Mouse (Mus musculus): ENCODE data around the gene Spink8. TPM values are rescaled to one million over a fixed set of nuclear protein-coding genes. Genes with fewer than 3 reads are reported as not detected.
"Not testable (repeated sequence)": the region's sequence is repeated elsewhere in the genome, so short reads cannot be mapped to it uniquely, and the experiment has no call there.

Spink8 gene
- not detected in 2 replicates for polyA plus RNA-seq (2016; fragmentation: Nextera tagmentation; extraction: Ambion mirVana)

DNA sequence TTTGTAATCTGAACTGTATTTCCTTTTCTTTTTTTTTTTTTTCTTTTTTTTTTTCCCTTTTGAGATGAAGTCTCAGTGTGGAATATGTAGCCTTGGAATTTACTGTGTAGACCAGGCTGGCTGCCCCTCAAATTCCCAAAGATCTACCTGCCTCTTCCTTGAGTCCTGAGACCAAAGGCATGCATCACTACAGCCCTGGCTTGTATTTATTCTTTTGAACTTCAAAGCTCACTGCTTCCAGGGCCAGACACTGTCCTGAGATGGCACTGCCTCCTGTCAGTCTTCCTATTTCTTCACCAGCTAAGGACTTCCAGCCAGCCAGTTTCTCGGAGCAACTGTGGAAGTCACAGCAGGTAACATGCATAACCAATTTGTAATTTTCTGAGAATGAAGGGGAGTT, at the start of gene Spink8:
Gene Spink8 (plus strand): TSS at position 301 of the 400 bp plus-strand sequence.
- Histone ChIP-seq H3K27me3 (0 out of 2 replicates have a peak, but pooled peaks cover 5% of the 10 kb centered on the region), H3K9me3 (no peaks in the 10 kb centered on the region), H3K4me2 (no peak within 1 kb of the TSS), H3K4me3 (replicated peaks) (no peak within 1 kb of the TSS), H3K27ac (no peak within 1 kb of the TSS), H3K4me1 (peaks cover 5% of the 10 kb centered on the region; the same call in 1 of the 2 replicates), H3K36me3 (replicated peaks) (no peaks in the 10 kb centered on the region), H3K9ac (no peak within 1 kb of the TSS)
- ATAC-seq (ENCODE audit: low FRiP score): no peak
- WGBS: 62% methylated on average over 1 of the region's 1 CpGs

DNA sequence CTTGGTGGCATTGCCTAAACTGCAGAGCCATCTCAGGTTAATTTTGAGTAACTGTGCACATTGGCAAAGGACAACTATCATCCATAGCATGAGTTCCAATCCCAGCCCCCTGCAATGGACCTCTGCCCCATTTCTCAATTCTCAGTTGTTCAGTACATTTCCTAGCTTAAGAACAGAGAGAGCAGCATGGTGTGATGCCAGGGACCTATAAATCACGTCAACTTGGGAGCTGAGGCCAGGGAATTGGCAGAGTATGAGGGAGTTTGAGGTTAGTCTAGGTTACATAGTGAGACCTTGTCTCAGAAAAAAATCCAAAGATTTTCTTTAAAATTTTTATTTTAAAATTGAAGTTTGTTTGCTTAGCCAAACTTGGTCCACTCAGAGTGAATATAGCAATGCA, 45.2 kb upstream of the Spink8 start:
- not testable (repeated sequence) for ATAC-seq (ENCODE audit: low FRiP score)

DNA sequence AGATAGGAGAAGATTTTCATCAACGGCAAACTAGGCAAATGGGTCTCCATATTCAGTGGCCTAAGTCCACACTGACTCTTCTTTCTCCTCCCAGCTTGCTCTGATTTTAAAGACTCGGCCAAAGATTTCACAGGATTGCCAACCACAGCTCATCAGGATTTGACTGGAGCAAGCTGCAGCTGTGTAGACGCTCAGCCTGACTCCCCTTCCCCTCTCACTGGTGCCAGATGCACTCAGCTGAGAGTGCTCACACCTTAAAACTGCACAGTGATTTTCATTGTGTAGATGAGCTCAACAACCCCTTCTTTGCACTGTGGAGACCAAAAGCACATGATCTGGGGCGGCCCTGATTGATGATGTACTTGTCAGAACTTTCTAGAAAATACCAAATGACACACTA, 21.5 kb upstream of the Spink8 start, which contains the start of gene Fbxw27:
Gene Fbxw27 (minus strand): TSS at position 101 of the 400 bp plus-strand sequence.
- not testable (repeated sequence) for H3K4me3 ChIP-seq (replicated peaks); H3K27ac ChIP-seq; H3K27me3 ChIP-seq; H3K36me3 ChIP-seq (replicated peaks); H3K4me2 ChIP-seq; H3K4me1 ChIP-seq; H3K9ac ChIP-seq; H3K9me3 ChIP-seq; ATAC-seq (ENCODE audit: low FRiP score)
- WGBS: 84% methylated on average over 4 of the region's 4 CpGs

More for the DNA sequence above, 45.2 kb upstream of the Spink8 start:
- H3K4me2 ChIP-seq; H3K4me1 ChIP-seq; H3K27ac ChIP-seq; H3K9me3 ChIP-seq; H3K27me3 ChIP-seq; H3K36me3 ChIP-seq (replicated peaks); H3K4me3 ChIP-seq (replicated peaks); H3K9ac ChIP-seq: not testable (repeated sequence)
- WGBS: 71% methylated on average over 1 of the region's 1 CpGs

DNA sequence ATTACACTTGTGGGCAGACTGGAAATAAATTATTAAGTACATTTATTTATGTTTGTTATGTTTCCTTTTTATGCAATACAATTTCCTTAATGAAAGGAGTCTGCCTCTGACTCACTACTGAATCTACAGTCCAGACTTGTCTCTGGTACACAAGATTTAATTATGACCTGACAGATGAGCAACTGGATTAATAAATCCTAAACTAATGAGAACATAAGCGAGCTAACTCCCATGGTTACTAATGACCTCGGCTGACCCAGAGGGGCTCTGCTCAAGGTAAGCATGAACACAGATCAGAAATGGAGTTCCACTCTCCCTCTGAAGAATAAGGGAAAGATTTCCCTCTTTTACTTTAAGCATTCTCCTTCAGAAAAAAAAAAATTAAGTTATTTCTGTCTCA, 16.9 kb upstream of the Spink8 start:
- Histone ChIP-seq H3K27me3 (no peaks in the 10 kb centered on the region), H3K9ac (no peak overlapping the region), H3K36me3 (replicated peaks) (no peaks in the 10 kb centered on the region), H3K4me3 (replicated peaks) (no peak overlapping the region), H3K4me2 (no peak overlapping the region), H3K27ac (no peak overlapping the region), H3K9me3 (no peaks in the 10 kb centered on the region), H3K4me1 (no peaks in the 10 kb centered on the region)
- 77% methylated on average over 2 of the region's 2 CpGs for WGBS
- no peak for ATAC-seq (ENCODE audit: low FRiP score)

DNA sequence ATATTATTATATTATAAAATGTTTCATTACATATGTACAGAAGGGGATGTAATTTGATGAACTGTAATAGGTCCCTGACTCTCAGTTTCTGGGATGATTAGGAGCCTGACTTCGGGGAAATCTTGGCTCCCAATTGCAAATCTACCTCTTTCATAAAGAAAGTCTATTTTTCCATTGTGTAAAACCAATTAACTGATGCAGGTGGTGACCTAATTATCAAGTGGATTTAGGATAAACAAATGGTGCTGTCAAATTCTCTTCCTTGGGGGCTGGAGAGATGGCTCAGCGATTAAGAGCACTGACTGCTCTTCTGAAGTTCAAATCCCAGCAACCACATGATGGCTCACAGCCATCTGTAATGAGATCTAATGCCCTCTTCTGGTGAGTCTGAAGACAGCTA, 16.3 kb upstream of the Spink8 start:
- no peak overlapping the region for H3K9ac ChIP-seq
- H3K9me3 ChIP-seq: no peaks in the 10 kb centered on the region
- WGBS: 58% methylated on average over 2 of the region's 2 CpGs
- no peaks in the 10 kb centered on the region for H3K4me1 ChIP-seq
- H3K27ac ChIP-seq: no peak overlapping the region
- no peak overlapping the region for H3K4me2 ChIP-seq
- H3K4me3 ChIP-seq (replicated peaks): no peak overlapping the region
- no peaks in the 10 kb centered on the region for H3K36me3 ChIP-seq (replicated peaks)
- no peak for ATAC-seq (ENCODE audit: low FRiP score)
- no peaks in the 10 kb centered on the region for H3K27me3 ChIP-seq

DNA sequence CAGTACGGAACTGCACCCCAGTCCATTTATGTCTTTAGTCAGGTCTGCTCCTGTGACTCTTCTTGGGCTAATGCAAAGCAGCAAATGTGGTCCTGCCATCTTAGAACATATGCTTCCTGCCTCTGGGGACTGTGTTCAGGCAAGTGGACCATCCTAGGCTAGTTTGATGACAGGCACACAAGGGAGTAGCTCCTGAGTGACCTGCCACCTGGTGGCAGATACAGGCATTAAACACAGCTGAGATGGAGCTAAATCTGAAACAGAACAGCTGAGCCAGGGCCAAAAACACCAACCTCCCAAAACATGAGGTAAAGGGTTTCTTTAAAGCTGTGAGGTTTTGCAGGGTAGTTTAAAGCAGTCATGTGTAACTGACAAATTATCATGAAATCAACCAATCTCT, 14.0 kb upstream of the Spink8 start:
- Histone ChIP-seq H3K4me3 (replicated peaks) (no peak overlapping the region), H3K27ac (no peak overlapping the region), H3K4me2 (no peak overlapping the region), H3K27me3 (no peaks in the 10 kb centered on the region), H3K9ac (no peak overlapping the region), H3K9me3 (no peaks in the 10 kb centered on the region), H3K36me3 (replicated peaks) (no peaks in the 10 kb centered on the region), H3K4me1 (no peaks in the 10 kb centered on the region)
- no peak for ATAC-seq (ENCODE audit: low FRiP score)
- 100% methylated on average over 1 of the region's 1 CpGs for WGBS

DNA sequence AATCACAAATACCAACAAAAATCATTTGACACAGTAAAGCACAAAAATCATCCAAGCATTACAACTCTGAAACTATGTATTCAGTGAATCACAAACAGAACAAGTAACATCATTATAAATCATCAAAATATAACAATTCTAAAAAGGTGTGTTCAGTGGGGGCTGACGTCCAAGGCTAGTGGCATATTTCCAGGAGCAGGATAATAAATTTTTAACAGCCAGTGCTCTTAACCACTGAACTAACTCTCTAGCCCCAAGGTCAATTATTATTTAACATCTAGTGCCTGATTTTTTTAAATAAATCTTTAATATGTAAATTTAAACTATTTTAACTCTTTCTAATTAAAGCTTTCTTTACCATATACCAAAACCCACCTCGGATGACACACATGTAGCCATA, 6.5 kb upstream of the Spink8 start:
- not testable (repeated sequence) for H3K9me3 ChIP-seq; H3K27ac ChIP-seq; H3K4me1 ChIP-seq; H3K36me3 ChIP-seq (replicated peaks); H3K4me3 ChIP-seq (replicated peaks); H3K9ac ChIP-seq; ATAC-seq (ENCODE audit: low FRiP score); H3K27me3 ChIP-seq; H3K4me2 ChIP-seq
- WGBS: 97% methylated on average over 2 of the region's 2 CpGs

DNA sequence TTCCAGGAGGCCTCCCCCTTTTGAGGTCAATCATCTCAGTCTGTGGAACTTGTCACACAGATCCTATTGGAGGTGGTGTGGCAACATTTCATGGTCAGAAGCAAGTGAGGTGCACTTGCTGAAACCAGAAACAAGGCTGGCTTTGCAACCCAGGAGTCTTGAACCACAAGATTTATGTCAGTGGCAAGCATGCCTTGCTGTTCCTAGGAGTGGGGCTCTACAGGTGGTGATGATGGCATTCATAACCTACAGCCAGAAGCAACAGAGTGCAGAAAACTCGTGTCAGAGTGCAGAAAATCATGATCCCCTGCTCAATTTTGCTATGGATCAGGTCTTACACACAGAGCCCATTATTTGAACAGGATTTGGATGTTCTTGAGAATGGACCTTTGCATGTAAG, 5.8 kb upstream of the Spink8 start:
- ATAC-seq (ENCODE audit: low FRiP score): no peak
- Histone ChIP-seq H3K27ac (no peak overlapping the region), H3K9ac (no peak overlapping the region)

DNA sequence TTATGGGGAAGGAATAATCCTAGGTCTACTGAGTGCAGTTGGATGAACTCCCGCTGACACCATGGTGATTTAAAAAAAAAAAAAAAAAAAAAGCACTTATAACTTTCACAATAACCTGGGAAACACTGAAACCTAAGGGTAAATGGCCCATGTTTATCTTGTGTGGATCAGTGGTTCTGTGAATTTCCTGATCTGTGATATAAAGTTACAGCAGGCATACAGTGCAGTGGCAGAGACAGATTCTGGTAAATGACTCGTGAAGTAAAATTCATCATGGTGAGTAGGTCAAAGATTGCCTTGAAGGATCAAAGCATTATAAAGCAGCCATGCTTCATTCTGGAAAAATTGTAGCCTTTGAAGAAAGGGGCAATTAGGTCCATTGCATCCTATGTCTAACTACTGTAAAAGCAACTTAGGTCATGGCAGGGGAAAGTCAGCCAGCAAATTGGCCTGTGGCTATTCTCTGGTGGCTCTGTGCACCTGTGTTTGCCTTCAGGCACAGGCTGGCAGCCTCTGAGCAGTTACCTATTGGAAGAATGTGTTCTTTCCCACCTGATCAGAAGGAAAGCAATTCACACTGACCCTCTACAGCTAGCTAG, 5.3 kb upstream of the Spink8 start:
- no peak overlapping the region for H3K4me3 ChIP-seq (replicated peaks)
- no peak overlapping the region for H3K27ac ChIP-seq
- ATAC-seq (ENCODE audit: low FRiP score): no peak
- 78% methylated on average over 2 of the region's 2 CpGs for WGBS
- H3K9me3 ChIP-seq: no peaks in the 10 kb centered on the region
- H3K4me2 ChIP-seq: no peak overlapping the region
- no peaks in the 10 kb centered on the region for H3K36me3 ChIP-seq (replicated peaks)
- H3K9ac ChIP-seq: no peak overlapping the region
- H3K27me3 ChIP-seq: no peaks in the 10 kb centered on the region
- H3K4me1 ChIP-seq: no peaks in the 10 kb centered on the region

More for the DNA sequence above, 5.8 kb upstream of the Spink8 start:
- Histone ChIP-seq H3K4me2 (no peak overlapping the region), H3K9me3 (no peaks in the 10 kb centered on the region), H3K4me3 (replicated peaks) (no peak overlapping the region), H3K27me3 (no peaks in the 10 kb centered on the region), H3K36me3 (replicated peaks) (no peaks in the 10 kb centered on the region), H3K4me1 (no peaks in the 10 kb centered on the region)
- 28% methylated on average over 1 of the region's 1 CpGs for WGBS

DNA sequence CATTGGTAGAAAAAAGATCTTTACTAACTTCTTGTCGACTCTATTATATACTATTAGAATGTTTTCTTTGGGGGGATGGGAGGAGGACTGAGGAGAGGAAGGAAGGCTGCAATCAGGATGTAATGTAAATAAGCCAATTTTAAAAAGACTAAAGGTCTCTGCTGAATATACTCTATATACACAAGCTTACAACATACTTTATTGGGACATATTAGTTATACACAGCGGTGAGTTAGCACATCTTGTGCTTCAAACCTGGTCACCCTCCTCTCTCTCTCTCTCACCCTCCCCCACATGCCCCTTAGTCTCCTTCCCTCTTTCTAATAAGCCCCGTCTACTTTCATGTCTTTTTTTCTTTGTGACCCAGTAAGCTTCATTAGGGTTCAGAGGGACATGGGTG, 4.2 kb upstream of the Spink8 start:
- no peak overlapping the region for H3K4me2 ChIP-seq
- no peak overlapping the region for H3K4me3 ChIP-seq (replicated peaks)
- H3K9ac ChIP-seq: no peak overlapping the region
- ATAC-seq (ENCODE audit: low FRiP score): no peak
- H3K4me1 ChIP-seq: no peaks in the 10 kb centered on the region
- no peak overlapping the region for H3K27ac ChIP-seq
- H3K9me3 ChIP-seq: no peaks in the 10 kb centered on the region
- WGBS: 64% methylated on average over 3 of the region's 3 CpGs
- no peaks in the 10 kb centered on the region for H3K27me3 ChIP-seq
- no peaks in the 10 kb centered on the region for H3K36me3 ChIP-seq (replicated peaks)

DNA sequence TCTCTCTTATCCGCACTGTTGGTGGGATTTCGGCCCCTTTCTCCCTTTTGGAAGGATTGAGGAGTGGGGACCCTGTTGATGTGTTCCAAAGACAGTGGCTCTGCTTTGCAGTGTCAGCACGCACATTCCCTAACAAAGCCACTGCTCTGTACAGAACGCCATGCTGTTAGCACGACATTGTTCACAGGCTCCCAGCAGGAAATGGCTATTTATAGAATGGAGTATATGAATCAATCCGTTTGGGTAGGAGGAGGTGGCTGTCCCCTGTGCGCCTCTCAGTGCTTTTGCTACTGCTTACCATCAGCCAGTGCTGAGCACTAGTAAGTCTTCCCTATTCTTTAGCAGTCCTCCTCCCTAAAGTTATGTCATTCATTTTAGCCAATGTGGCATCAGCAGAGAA, 1.3 kb downstream of the Spink8 start:
- H3K4me3 ChIP-seq (replicated peaks): no peak overlapping the region
- H3K4me1 ChIP-seq: peaks cover 5% of the 10 kb centered on the region; the same call in 1 of the 2 replicates
- H3K4me2 ChIP-seq: no peak overlapping the region
- H3K9ac ChIP-seq: no peak overlapping the region
- 43% methylated on average over 7 of the region's 7 CpGs for WGBS
- H3K9me3 ChIP-seq: no peaks in the 10 kb centered on the region
- H3K27ac ChIP-seq: no peak overlapping the region
- no peaks in the 10 kb centered on the region for H3K36me3 ChIP-seq (replicated peaks)
- ATAC-seq (ENCODE audit: low FRiP score): no peak
- 0 out of 2 replicates have a peak, but pooled peaks cover 5% of the 10 kb centered on the region for H3K27me3 ChIP-seq

DNA sequence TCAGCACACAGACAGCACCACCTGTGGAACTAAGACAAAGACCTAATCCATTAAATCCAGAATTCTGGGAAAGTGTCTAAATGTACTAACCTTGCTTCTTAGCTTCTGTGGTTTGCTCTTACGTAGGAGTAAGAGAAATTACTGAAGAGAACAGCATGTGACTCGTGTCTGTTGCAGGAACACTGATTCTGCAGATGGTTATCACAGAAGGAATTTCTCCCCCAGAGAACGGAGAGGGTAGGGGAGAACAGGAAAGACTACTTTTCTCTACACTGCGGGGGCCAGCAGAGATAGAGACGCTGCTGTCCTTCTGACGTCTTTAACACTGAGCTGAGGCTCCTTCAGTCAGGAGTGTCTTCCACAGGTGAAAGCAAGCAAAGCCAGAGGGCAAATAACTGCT, 4.3 kb downstream of the Spink8 start:
- WGBS: 66% methylated on average over 6 of the region's 6 CpGs
- H3K27ac ChIP-seq: no peak overlapping the region
- H3K4me1 ChIP-seq: peaks cover 5% of the 10 kb centered on the region; the same call in 1 of the 2 replicates
- no peak overlapping the region for H3K4me2 ChIP-seq
- no peaks in the 10 kb centered on the region for H3K36me3 ChIP-seq (replicated peaks)
- H3K9ac ChIP-seq: no peak overlapping the region
- H3K27me3 ChIP-seq: 0 out of 2 replicates have a peak, but pooled peaks cover 5% of the 10 kb centered on the region
- no peak overlapping the region for H3K4me3 ChIP-seq (replicated peaks)
- H3K9me3 ChIP-seq: no peaks in the 10 kb centered on the region
- no peak for ATAC-seq (ENCODE audit: low FRiP score)

DNA sequence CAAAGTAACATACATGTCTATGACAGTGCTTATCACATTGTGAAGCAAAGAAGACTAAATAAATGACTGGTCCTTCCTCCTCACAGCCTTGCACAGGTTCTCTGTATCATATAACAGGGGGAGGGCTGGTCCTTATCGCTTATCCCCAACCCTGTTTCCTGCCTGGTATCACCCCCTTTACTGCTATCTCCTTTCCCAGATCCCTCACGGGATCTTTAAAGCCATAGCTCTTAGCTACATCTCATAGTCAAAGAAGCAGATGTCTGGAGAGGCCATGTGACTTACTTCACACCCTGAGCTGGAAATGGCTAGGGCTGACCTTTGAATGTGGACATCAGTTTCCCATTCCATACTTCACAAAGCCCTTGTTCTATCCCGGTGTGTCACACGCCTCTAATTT, 13.7 kb downstream of the Spink8 start:
- 72% methylated on average over 4 of the region's 4 CpGs for WGBS
- Histone ChIP-seq H3K36me3 (replicated peaks) (no peaks in the 10 kb centered on the region; the same call in 1 of the 2 replicates), H3K4me2 (no peak overlapping the region), H3K9me3 (no peaks in the 10 kb centered on the region), H3K4me3 (replicated peaks) (no peak overlapping the region), H3K9ac (no peak overlapping the region), H3K4me1 (no peaks in the 10 kb centered on the region), H3K27ac (no peak overlapping the region), H3K27me3 (no peaks in the 10 kb centered on the region)
- ATAC-seq (ENCODE audit: low FRiP score): no peak

Measured in forebrain, embryonic 12.5 days (tissue).